Mouse (Mus musculus) sigmoid colon, adult 10 weeks (tissue): ENCODE data around the gene Wfdc9. TPM values are rescaled to one million over a fixed set of nuclear protein-coding genes. Genes with fewer than 3 reads are reported as not detected.

Source experiments
- polyA plus RNA-seq: library from polyadenylated mRNA; stranded (reverse); fragments of 350-450 nt; fragmentation: Illumina TruSeq; extraction: RNeasy Lipid Tissue Mini Kit (QIAGEN cat#74804); gene quantifications from one replicate; pipeline ENCODE4 v1.2.3, GENCODE M21; 2014; ENCODE audit warnings: low read depth, low replicate concordance

Gene Wfdc9
- not detected for polyA plus RNA-seq

DNA sequence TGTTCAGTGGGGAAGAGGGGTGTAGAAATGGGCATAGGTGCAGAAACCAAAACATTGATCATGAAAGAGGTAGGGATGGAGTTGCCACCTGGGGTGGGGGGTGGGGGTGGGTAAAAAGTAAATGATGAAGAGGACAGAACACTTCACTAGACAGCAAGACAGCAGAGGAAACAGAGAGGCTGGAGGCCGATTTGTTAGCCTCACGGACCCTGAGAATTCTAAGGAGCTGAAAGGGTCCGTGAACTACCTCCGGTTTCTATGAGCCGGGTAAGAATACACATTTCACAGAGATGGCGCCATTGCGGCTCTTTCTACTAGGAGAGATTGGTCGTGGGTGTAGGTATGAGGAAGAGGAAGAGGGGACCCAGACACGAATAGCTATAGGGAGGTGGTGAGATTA, at the start of gene Wfdc9:
Gene Wfdc9 (minus strand): TSS at position 101 of the 400 bp plus-strand sequence.

DNA sequence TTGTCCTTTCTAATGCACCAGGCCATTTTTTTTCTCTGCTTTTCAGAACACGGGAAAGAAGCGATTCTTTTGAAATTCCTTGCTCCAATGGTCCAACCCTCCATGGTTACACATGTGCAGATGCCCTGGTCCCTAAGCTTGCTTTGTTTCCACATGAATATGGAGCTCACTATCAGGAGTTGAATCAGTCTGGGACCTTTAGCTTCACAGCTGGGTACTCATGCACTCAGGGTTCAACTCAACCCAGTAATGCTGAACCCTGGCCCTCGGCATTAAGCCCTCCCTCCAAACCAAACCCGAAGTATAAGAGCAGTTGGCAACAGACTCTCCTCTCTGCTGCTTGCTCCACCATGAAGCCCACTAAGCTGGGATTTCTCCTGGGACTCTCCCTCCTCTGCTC, 41.8 kb upstream of the Wfdc9 start, which contains the start of gene Spint4:
Gene Spint4 (plus strand): TSS at position 301 of the 400 bp plus-strand sequence.

DNA sequence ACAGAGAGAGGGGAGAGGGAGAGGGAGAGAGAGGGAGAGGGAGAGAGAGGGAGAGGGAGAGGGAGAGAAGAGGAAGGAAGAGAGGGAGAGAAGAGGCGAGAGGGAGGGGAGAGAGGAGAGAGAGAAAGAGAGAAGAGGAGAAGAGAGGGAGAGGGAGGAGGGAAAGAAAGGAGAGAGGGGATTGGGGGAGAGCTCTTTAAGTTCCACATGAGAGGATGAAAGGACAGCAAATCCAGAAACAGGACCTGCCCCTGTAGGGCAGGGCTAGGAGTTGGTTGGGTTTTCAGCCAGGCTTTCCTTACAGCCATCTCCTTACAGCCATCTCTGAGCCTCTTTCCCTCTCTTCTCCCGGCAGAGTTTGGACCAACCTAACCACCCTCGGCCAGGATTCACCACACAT, 28.4 kb upstream of the Wfdc9 start, which contains the start of gene Wfdc13:
Gene Wfdc13 (plus strand): TSS at position 301 of the 400 bp plus-strand sequence.

DNA sequence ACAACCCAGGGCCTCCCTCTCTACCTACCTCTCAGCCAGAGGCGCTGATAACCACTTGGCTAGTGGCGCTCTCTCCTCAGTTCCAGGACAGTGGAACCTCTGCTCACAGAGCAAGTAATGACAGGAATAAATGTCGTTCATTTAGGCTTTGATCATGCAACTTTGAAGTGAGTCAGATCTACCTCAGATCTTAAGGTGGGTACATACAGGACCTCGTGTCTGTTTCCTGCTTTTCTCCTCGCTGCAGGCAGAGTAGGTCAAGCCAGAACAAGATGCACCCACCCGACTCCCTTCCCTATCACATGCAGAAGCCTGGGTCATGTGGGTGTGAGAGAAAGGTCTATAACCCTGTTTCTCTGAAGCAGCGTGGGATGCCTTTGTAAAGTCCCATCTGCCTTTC, 17.6 kb upstream of the Wfdc9 start, which contains the start of gene Wfdc11:
Gene Wfdc11 (minus strand): TSS at position 101 of the 400 bp plus-strand sequence.

DNA sequence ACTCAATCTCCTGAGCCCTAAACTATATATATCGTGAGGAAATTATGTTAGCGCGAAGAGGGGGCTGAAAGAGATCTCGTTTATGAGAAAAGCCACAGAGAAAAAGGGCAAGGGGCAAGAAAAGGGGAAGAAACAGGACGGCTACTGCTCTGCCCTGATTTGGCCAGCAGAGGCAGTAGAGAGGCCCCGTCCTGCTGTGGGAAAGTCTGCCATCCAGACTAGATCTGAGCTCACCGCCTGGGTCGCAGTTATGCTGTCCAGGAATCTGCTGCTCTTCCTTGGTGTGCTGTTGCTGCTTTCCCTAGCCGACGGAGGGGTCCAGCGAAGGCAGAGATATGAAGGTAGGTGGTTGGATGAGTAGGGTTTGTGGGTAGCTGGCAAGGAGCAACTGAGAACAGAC, 525 bp downstream of the Wfdc9 start, which contains the start of gene Wfdc10:
Gene Wfdc10 (plus strand): TSS at position 189 of the 400 bp plus-strand sequence.

DNA sequence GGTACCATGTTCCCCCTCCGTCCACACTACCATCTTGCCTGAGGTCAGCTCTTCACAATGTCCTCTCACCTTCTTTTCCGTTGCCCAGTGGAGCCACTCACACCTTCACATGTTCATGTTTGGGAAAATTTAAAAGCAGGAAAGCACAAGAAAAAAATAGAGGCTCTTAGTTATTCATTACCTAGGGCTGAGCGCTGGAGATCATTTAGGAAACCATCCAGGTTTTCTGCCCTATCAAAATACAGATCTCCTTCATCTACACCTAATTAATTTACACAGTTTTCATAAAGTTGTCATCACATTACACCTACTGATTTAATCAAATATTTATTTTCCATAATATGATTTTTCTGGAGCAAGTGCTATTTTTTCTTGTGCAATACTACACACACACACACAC, 17.7 kb downstream of the Wfdc9 start, which contains the start of gene Wfdc16:
Gene Wfdc16 (minus strand): TSS at position 101 of the 400 bp plus-strand sequence.

DNA sequence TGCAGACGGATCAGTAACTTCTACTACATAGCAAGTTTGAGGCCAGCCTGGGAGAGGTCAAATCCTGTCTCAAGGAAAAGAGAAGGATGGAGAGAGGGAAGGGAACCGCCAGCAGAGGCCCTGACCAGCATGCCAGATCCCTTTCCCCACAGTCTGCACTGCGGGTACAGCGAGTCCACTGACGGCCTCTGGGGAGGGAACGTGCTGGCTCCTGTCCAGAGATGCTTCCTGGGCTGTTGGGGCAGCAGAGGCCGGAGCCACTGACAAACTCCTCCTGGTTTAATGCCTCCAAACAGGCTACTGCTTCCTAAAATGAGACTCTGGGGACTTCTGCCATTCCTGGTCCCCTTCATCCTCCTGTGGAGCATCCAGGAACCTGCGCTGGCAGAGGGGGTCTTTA, 42.9 kb downstream of the Wfdc9 start, which contains the start of the genes Wfdc6b and Wfdc8:
Gene Wfdc6b (plus strand): TSS at position 52 of the 400 bp plus-strand sequence.
Gene Wfdc8 (minus strand): TSS at position 156 of the 400 bp plus-strand sequence.

Other genes with a start within 250 kb of the Wfdc9 start
- gene Sdc4, start 212.7 kb downstream of the Wfdc9 start, polyA plus RNA-seq, result 255 TPM
- gene Sys1, start 199.6 kb downstream of the Wfdc9 start, polyA plus RNA-seq, result 10.1 TPM
- gene Gm20458, start 195.6 kb downstream of the Wfdc9 start, polyA plus RNA-seq, result not detected
- not detected for gene Trp53tg5, start 182.9 kb downstream of the Wfdc9 start, polyA plus RNA-seq
- gene Dbndd2, start 170.5 kb downstream of the Wfdc9 start, polyA plus RNA-seq, result 6.6 TPM
- 8.1 TPM for gene Pigt, start 159.1 kb downstream of the Wfdc9 start, polyA plus RNA-seq
- 30.2 TPM for gene Wfdc2, start 94.2 kb downstream of the Wfdc9 start, polyA plus RNA-seq
- gene Spint3, start 83.1 kb downstream of the Wfdc9 start, polyA plus RNA-seq, result not detected
- gene Wfdc6a, start 71.1 kb downstream of the Wfdc9 start, polyA plus RNA-seq, result not detected
- not detected for gene Eppin, start 63.0 kb downstream of the Wfdc9 start, polyA plus RNA-seq
- gene Wfdc6b, start 43.1 kb downstream of the Wfdc9 start, polyA plus RNA-seq, result not detected
- 0.50 TPM for gene Wfdc8, start 43.0 kb downstream of the Wfdc9 start, polyA plus RNA-seq
- gene Wfdc16, start 17.8 kb downstream of the Wfdc9 start, polyA plus RNA-seq, result not detected
- not detected for gene Wfdc10, start 537 bp downstream of the Wfdc9 start, polyA plus RNA-seq
- gene Wfdc11, start 17.5 kb upstream of the Wfdc9 start, polyA plus RNA-seq, result not detected
- gene Wfdc13, start 28.5 kb upstream of the Wfdc9 start, polyA plus RNA-seq, result 0.57 TPM
- not detected for gene Spint4, start 41.9 kb upstream of the Wfdc9 start, polyA plus RNA-seq
- gene Spint5, start 58.7 kb upstream of the Wfdc9 start, polyA plus RNA-seq, result not detected
- gene Wfdc3, start 89.3 kb upstream of the Wfdc9 start, polyA plus RNA-seq, result 0.82 TPM
- gene Dnttip1, start 89.4 kb upstream of the Wfdc9 start, polyA plus RNA-seq, result 3.6 TPM
- gene Ube2c, start 113.3 kb upstream of the Wfdc9 start, polyA plus RNA-seq, result 7.9 TPM
- not detected for gene Tnnc2, start 123.4 kb upstream of the Wfdc9 start, polyA plus RNA-seq
- 3.5 TPM for gene Snx21, start 129.2 kb upstream of the Wfdc9 start, polyA plus RNA-seq
- 4.1 TPM for gene Acot8, start 148.3 kb upstream of the Wfdc9 start, polyA plus RNA-seq
- gene Zswim3, start 148.5 kb upstream of the Wfdc9 start, polyA plus RNA-seq, result 2.7 TPM
- gene Zswim1, start 166.1 kb upstream of the Wfdc9 start, polyA plus RNA-seq, result 1.4 TPM
- gene Spata25, start 172.0 kb upstream of the Wfdc9 start, polyA plus RNA-seq, result not detected
- 43.1 TPM for gene Ctsa, start 176.3 kb upstream of the Wfdc9 start, polyA plus RNA-seq
- gene Neurl2, start 176.9 kb upstream of the Wfdc9 start, polyA plus RNA-seq, result not detected
- 1.9 TPM for gene Pltp, start 201.1 kb upstream of the Wfdc9 start, polyA plus RNA-seq
- 3.1 TPM for gene Pcif1, start 222.7 kb upstream of the Wfdc9 start, polyA plus RNA-seq